Mouse (Mus musculus) brown adipose tissue, adult 24 weeks (tissue): ENCODE measurements around the gene Coq7. TPM values are rescaled to one million over a fixed set of nuclear protein-coding genes. Genes with fewer than 3 reads are reported as not detected.

Experiments
- H3K27ac ChIP-seq: fragments of 200-500 bp; replicated peaks from 2 replicates; pipeline ENCODE4 v1.5.1; 2012; ENCODE audit warnings: low read depth, mild to moderate bottlenecking, low read length
- H3K4me1 ChIP-seq: fragments of 200-500 bp; 2 replicates; pipeline ENCODE4 v1.6.1; 2012; ENCODE audit warnings: low read length, mixed read lengths; ENCODE audit not compliant: control insufficient read depth, insufficient read depth, insufficient read length
- H3K4me3 ChIP-seq: fragments of 200-500 bp; 2 replicates; pipeline ENCODE4 v1.5.1; 2012; ENCODE audit warnings: low read depth, mild to moderate bottlenecking, low read length, moderate library complexity; ENCODE audit not compliant: insufficient read depth
- polyA plus RNA-seq: library from polyadenylated mRNA; stranded (reverse); fragments of >200 nt; gene quantifications from 2 replicates; pipeline ENCODE4 v1.2.4, GENCODE M21; 2012; ENCODE audit not compliant: missing spikeins, insufficient read depth, insufficient read length

Gene Coq7
- polyA plus RNA-seq, 1 experiment, result 172 TPM

- Histone ChIP-seq H3K4me1 (peaks cover 16% of the 10 kb centered on the region), H3K27ac (no peak overlapping the region), H3K4me3 (no peak overlapping the region)
These were observed 46.2 kb downstream of the Coq7 start for GRCm38 (mm10) chr7:118486917-118487316.

- Histone ChIP-seq H3K27ac (no peak overlapping the region), H3K4me1 (peaks cover 16% of the 10 kb centered on the region; the same call in 1 of the 2 replicates), H3K4me3 (no peak overlapping the region)
These were observed 49.2 kb downstream of the Coq7 start for GRCm38 (mm10) chr7:118483996-118484395.

GRCm38 (mm10) chr7:118482001-118482400 is 51.2 kb downstream of the Coq7 start:
- H3K4me3 ChIP-seq, result no peak overlapping the region
- peaks cover 11% of the 10 kb centered on the region for H3K4me1 ChIP-seq
- H3K27ac ChIP-seq, result peak overlapping the region; percentile 49; the same call in 1 of the 2 replicates

- H3K27ac ChIP-seq, result peak overlapping the region; percentile 49; the same call in 1 of the 2 replicates
- peaks cover 8% of the 10 kb centered on the region for H3K4me1 ChIP-seq
- no peak overlapping the region for H3K4me3 ChIP-seq
These were observed 51.9 kb downstream of the Coq7 start for GRCm38 (mm10) chr7:118481047-118481810.

- Histone ChIP-seq H3K4me3 (no peak overlapping the region), H3K4me1 (peaks cover 12% of the 10 kb centered on the region), H3K27ac (peak overlapping the region; percentile 50)
These were observed 52.9 kb downstream of the Coq7 start for GRCm38 (mm10) chr7:118480160-118480709.

GRCm38 (mm10) chr7:118478835-118479312 is 54.3 kb downstream of the Coq7 start:
- H3K4me3 ChIP-seq, result no peak overlapping the region
- peaks cover 12% of the 10 kb centered on the region for H3K4me1 ChIP-seq
- H3K27ac ChIP-seq, result peak overlapping the region; percentile 65

- Histone ChIP-seq H3K4me3 (no peak overlapping the region), H3K4me1 (peaks cover 7% of the 10 kb centered on the region), H3K27ac (no peak overlapping the region)
These were observed 56.7 kb downstream of the Coq7 start for GRCm38 (mm10) chr7:118476428-118476827.

- Histone ChIP-seq H3K4me1 (peaks cover 7% of the 10 kb centered on the region), H3K4me3 (no peak overlapping the region), H3K27ac (peak overlapping the region; percentile 39; the same call in 1 of the 2 replicates)
These were observed 58.0 kb downstream of the Coq7 start for GRCm38 (mm10) chr7:118475008-118475705.

- H3K4me1 ChIP-seq, result peaks cover 13% of the 10 kb centered on the region
- H3K4me3 ChIP-seq, result no peak overlapping the region
- no peak overlapping the region for H3K27ac ChIP-seq
These were observed 60.3 kb downstream of the Coq7 start for GRCm38 (mm10) chr7:118472886-118473285.

GRCm38 (mm10) chr7:118468060-118468459 is 65.1 kb downstream of the Coq7 start:
- H3K27ac ChIP-seq, result peak overlapping the region; percentile 58; the same call in 1 of the 2 replicates
- no peak overlapping the region for H3K4me3 ChIP-seq
- peaks cover 10% of the 10 kb centered on the region for H3K4me1 ChIP-seq

GRCm38 (mm10) chr7:118464432-118464831 is 68.7 kb downstream of the Coq7 start:
- Histone ChIP-seq H3K27ac (no peak overlapping the region), H3K4me1 (peaks cover 10% of the 10 kb centered on the region), H3K4me3 (no peak overlapping the region)

GRCm38 (mm10) chr7:118462818-118463762 is 70.1 kb downstream of the Coq7 start:
- H3K27ac ChIP-seq, result no peak overlapping the region

GRCm38 (mm10) chr7:118461400-118462136 is 71.6 kb downstream of the Coq7 start:
- Histone ChIP-seq H3K4me1 (peaks cover 7% of the 10 kb centered on the region; the same call in 1 of the 2 replicates), H3K27ac (no peak overlapping the region), H3K4me3 (no peak overlapping the region)

More at GRCm38 (mm10) chr7:118462818-118463762, 70.1 kb downstream of the Coq7 start:
- H3K4me3 ChIP-seq, result no peak overlapping the region
- H3K4me1 ChIP-seq, result peaks cover 7% of the 10 kb centered on the region; the same call in 1 of the 2 replicates
